ENCODE assay signal across 9 mouse cellular contexts in the genomic region with DNA sequence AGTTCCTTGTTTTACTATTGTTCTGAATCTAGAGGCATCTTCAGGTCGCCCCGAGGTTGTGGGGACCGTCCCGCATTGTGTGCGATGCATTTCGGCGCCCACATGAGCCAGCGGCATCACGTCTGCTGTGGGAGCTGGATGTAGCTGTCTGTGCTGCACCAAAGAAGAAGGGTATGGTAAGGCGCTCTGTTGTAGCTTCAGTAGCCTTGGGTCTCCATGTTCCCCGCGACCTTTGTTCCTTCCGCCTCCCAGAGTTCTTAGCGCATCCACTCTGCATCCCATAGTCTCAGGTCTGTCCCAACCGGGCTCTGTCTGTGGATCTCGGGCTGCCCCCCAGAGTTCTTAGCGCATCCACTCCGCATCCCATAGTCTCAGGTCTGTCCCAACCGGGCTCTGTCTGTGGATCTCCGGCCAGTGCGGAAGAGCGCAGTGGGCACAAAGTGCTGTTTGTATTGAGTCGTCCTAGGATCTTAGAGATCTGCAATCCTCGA. TPM values are rescaled to one million over a fixed set of nuclear protein-coding genes. Genes with fewer than 3 reads are reported as not detected.
A peak's percentile ranks its signal among the peaks of the same experiment; 100 is the strongest.
DNase-seq lines count a peak whose midpoint lies in the region; ATAC-seq and TF ChIP-seq lines count a peak whose summit lies in the region.
"Had no signal": no experiment of that assay in that cellular context is flagged by ENCODE, and none has a peak within 500 bp of the region (broad histone marks: within the 10 kb centered on the region; RNA-seq: fewer than 3 reads in every experiment).

No protein-coding gene starts in this region.

- peak; percentile 41; the same call in 1 of the 2 replicates for ATAC-seq in megakaryocyte-erythroid progenitor cell, adult 5-6 weeks (replicated peaks; ENCODE audit: low FRiP score, low TSS enrichment, poor library complexity, severe bottlenecking)

- H3K9me3 ChIP-seq in hindbrain, embryonic 10.5 days: no peaks in the 10 kb centered on the region

- no peaks in the 10 kb centered on the region for H3K36me3 ChIP-seq in hindbrain, embryonic 10.5 days

- H3K4me1 ChIP-seq in cerebellum, adult 2 months (ENCODE audit: control insufficient read depth, insufficient read depth, low read length): no peaks in the 10 kb centered on the region
- H3K4me1 ChIP-seq in cortical plate, adult 2 months (ENCODE audit: control insufficient read depth, insufficient read depth, low read length): no peaks in the 10 kb centered on the region
- peaks cover 5% of the 10 kb centered on the region; the same call in 1 of the 2 replicates for H3K4me1 ChIP-seq in hindbrain, embryonic 10.5 days (replicated peaks)

- H3K27me3 ChIP-seq in cerebellum, adult 2 months (ENCODE audit: control insufficient read depth, insufficient read depth, low read length): no peaks in the 10 kb centered on the region
- H3K27me3 ChIP-seq in hindbrain, embryonic 10.5 days (ENCODE audit: insufficient read depth, poor library complexity, severe bottlenecking): peaks cover 3% of the 10 kb centered on the region; the same call in 1 of the 2 replicates

- TF ChIP-seq POLR2A in cerebellum, adult 2 months (IDR thresholded peaks at IDR 0.05; ENCODE audit: borderline replicate concordance, insufficient read depth, low read length): no peak
- TF ChIP-seq POLR2A in cortical plate, adult 2 months (IDR thresholded peaks at IDR 0.05; ENCODE audit: extremely low read depth, insufficient read depth, low read length): no peak

- no peak for DNase-seq in cerebellum, adult 2 months
- DNase-seq in cerebellum, adult 8-10 months: no peak
- peak; percentile 26 for DNase-seq in hindbrain, embryonic 10.5 days (ENCODE audit: low spot score)
- DNase-seq in frontal cortex, postnatal 36 days (ENCODE audit: low spot score in 2 of 2): no peak
- DNase-seq in layer of hippocampus, adult 9-11 months: no peak
- no peak for DNase-seq in spleen, adult 18-20 months

- 35% methylated on average over 24 of the region's 24 CpGs for WGBS in cerebellum, adult 2 months
- 35% methylated on average over 24 of the region's 24 CpGs for WGBS in hindbrain, embryonic 10.5 days

- H3K4me3 ChIP-seq in cerebellum, adult 2 months (replicated peaks; ENCODE audit: insufficient read depth, low read depth, low read length): peak overlapping the region; percentile 47
- no peak overlapping the region for H3K4me3 ChIP-seq in cortical plate, adult 2 months (ENCODE audit: insufficient read depth, low read length)
- peak overlapping the region; percentile 53 for H3K4me3 ChIP-seq in hindbrain, embryonic 10.5 days
- H3K4me3 ChIP-seq: erythroblast, embryonic 14.5 days had no signal

- no peak for TF ChIP-seq CTCF in cerebellum, adult 2 months (IDR thresholded peaks at IDR 0.05; ENCODE audit: borderline replicate concordance, insufficient read depth, low read depth, low read length)
- no peak for TF ChIP-seq CTCF in cortical plate, adult 2 months (IDR thresholded peaks at IDR 0.05; ENCODE audit: extremely low read depth, insufficient read depth, low read length)

- no peak overlapping the region for H3K27ac ChIP-seq in cerebellum, adult 2 months (ENCODE audit: insufficient read depth, low read length)
- H3K27ac ChIP-seq in cortical plate, adult 2 months (ENCODE audit: insufficient read depth, low read length): peak overlapping the region; percentile 1; the same call in 1 of the 2 replicates
- H3K27ac ChIP-seq in hindbrain, embryonic 10.5 days: peak overlapping the region; percentile 83

RNA-seq across cellular contexts. Expression of a gene that starts 26.6 kb away (rescaled TPM):
- 39.0 and 41.8 TPM in 2 replicates for polyA plus RNA-seq in cerebellum, adult 2 months (2012; rRNA removed)
- polyA plus RNA-seq in cortical plate, adult 2 months (2012; rRNA removed): 36.4 and 37.4 TPM in 2 replicates
- polyA plus RNA-seq in hindbrain, embryonic 10.5 days (2016; fragmentation: Nextera tagmentation; extraction: Ambion mirVana): 17.5 and 24.3 TPM in 2 replicates
- 22.7 and 24.9 TPM in 2 replicates for total RNA-seq in megakaryocyte-erythroid progenitor cell, adult 5-6 weeks (2014; fragmentation: Nextera tagmentation)
- total RNA-seq in megakaryocyte-erythroid progenitor cell, adult 5-6 weeks (2017): 2.4 and 3.2 TPM in 2 replicates

RNA-seq across cellular contexts. Expression of a gene that starts 56.9 kb away (rescaled TPM):
- polyA plus RNA-seq in cerebellum, adult 2 months (2012; rRNA removed): not detected in 2 replicates
- not detected in 2 replicates for polyA plus RNA-seq in cortical plate, adult 2 months (2012; rRNA removed)
- 0.10 TPM in 1 of 2 replicates, not detected in the other for polyA plus RNA-seq in hindbrain, embryonic 10.5 days (2016; fragmentation: Nextera tagmentation; extraction: Ambion mirVana)
- total RNA-seq in megakaryocyte-erythroid progenitor cell, adult 5-6 weeks (2014; fragmentation: Nextera tagmentation): not detected in 2 replicates
- total RNA-seq in megakaryocyte-erythroid progenitor cell, adult 5-6 weeks (2017): not detected in 2 replicates
